Mouse (Mus musculus) MEL (cell line): ENCODE results near the gene Gm20458. TPM values are rescaled to one million over a fixed set of nuclear protein-coding genes. Genes with fewer than 3 reads are reported as not detected.

Experiments
- DNase-seq: peaks from one replicate; pipeline ENCODE4 v3.0.0; 2011; ENCODE audit warnings: low read depth, low spot score
- H3K27ac ChIP-seq: 2 replicates; pipeline ENCODE4 v1.5.1; 2012; ENCODE audit warnings: low read depth, mild to moderate bottlenecking, control low read depth, low read length, moderate library complexity; ENCODE audit not compliant: control insufficient read depth
- H3K27me3 ChIP-seq, 2 experiments: fragments of 150-350 bp in 1 of 2; sonication (generic) in 1 of 2; 2 replicates each; pipeline ENCODE4 v1.6.1; 2012; ENCODE audit warnings: low read length in 2 of 2, mild to moderate bottlenecking in 2 of 2, improper control_type of control experiment in 1 of 2, moderate library complexity in 1 of 2; ENCODE audit not compliant: insufficient read depth in 2 of 2, control insufficient read depth in 1 of 2
- H3K36me3 ChIP-seq, 2 experiments: 2 replicates each; pipeline ENCODE4 v1.6.1; 2012 to 2014; ENCODE audit warnings: low read length in 2 of 2, improper control_type of control experiment in 1 of 2, inconsistent platforms in 1 of 2, mild to moderate bottlenecking in 1 of 2; ENCODE audit not compliant: insufficient read depth in 2 of 2, control insufficient read depth in 1 of 2
- H3K4me1 ChIP-seq, 2 experiments: fragments of 150-350 bp in 1 of 2; sonication (generic) in 1 of 2; 2 replicates each; pipeline ENCODE4 v1.6.1; 2012; ENCODE audit warnings: low read length in 2 of 2, improper control_type of control experiment in 1 of 2, mild to moderate bottlenecking in 1 of 2; ENCODE audit not compliant: insufficient read depth in 2 of 2, control insufficient read depth in 1 of 2
- H3K4me3 ChIP-seq, 2 experiments: fragments of 150-350 bp in 1 of 2; sonication (generic) in 1 of 2; 2 replicates each; pipeline ENCODE4 v1.5.1; 2012; ENCODE audit warnings: low read depth in 2 of 2, low read length in 2 of 2, mild to moderate bottlenecking in 2 of 2, moderate library complexity in 2 of 2, control low read depth in 1 of 2, improper control_type of control experiment in 1 of 2; ENCODE audit not compliant: control insufficient read depth in 1 of 2, insufficient read depth in 1 of 2
- H3K79me2 ChIP-seq: 2 replicates; pipeline ENCODE4 v1.6.1; 2012; ENCODE audit warnings: mild to moderate bottlenecking, low read length, moderate library complexity; ENCODE audit not compliant: control insufficient read depth, poor library complexity, insufficient read depth
- H3K9ac ChIP-seq: 2 replicates; pipeline ENCODE4 v1.6.1; 2012; ENCODE audit warnings: low read depth, mild to moderate bottlenecking, control low read depth, low read length, moderate library complexity; ENCODE audit not compliant: control insufficient read depth, poor library complexity, severe bottlenecking
- H3K9me3 ChIP-seq: fragments of 150-350 bp; sonication (generic); replicated peaks from 2 replicates; pipeline ENCODE4 v1.6.1; 2012; ENCODE audit warnings: mild to moderate bottlenecking, low read length, improper control_type of control experiment, moderate library complexity; ENCODE audit not compliant: insufficient read depth
- ELF1 ChIP-seq: IDR thresholded peaks from 2 replicates; pipeline ENCODE4 v1.6.1; 2014; ENCODE audit warnings: low read depth, mild to moderate bottlenecking, inconsistent platforms, low read length, improper control_type of control experiment, moderate library complexity
- EP300 ChIP-seq, 2 experiments: IDR thresholded peaks; 2 replicates each; pipeline ENCODE4 v1.6.1; 2011; ENCODE audit warnings: improper control_type of control experiment in 2 of 2, low read length in 2 of 2, low read depth in 1 of 2, mild to moderate bottlenecking in 1 of 2
- MXI1 ChIP-seq: IDR thresholded peaks from 2 replicates; pipeline ENCODE4 v1.6.1; 2011; ENCODE audit warnings: mild to moderate bottlenecking, low read depth, low read length, improper control_type of control experiment
- MYC ChIP-seq: IDR thresholded peaks from 2 replicates; pipeline ENCODE4 v1.6.1; 2011; ENCODE audit warnings: low read depth, mild to moderate bottlenecking, low read length, improper control_type of control experiment, moderate library complexity
- NRF1 ChIP-seq: IDR thresholded peaks from 2 replicates; pipeline ENCODE4 v1.6.1; 2014; ENCODE audit warnings: low read depth, mild to moderate bottlenecking, inconsistent platforms, low read length, improper control_type of control experiment, moderate library complexity; ENCODE audit not compliant: poor library complexity, insufficient read depth, severe bottlenecking
- TAL1 ChIP-seq: IDR thresholded peaks from 2 replicates; pipeline ENCODE4 v1.6.1; 2012; ENCODE audit warnings: mild to moderate bottlenecking, inconsistent platforms, low read length, moderate library complexity, mixed read lengths
- ZKSCAN1 ChIP-seq: IDR thresholded peaks from 2 replicates; pipeline ENCODE4 v1.6.1; 2012; ENCODE audit warnings: low read depth, mild to moderate bottlenecking, inconsistent platforms, low read length, improper control_type of control experiment, moderate library complexity
- ZNF384 ChIP-seq: IDR thresholded peaks from 2 replicates; pipeline ENCODE4 v1.6.1; 2012; ENCODE audit warnings: low read depth, mild to moderate bottlenecking, inconsistent platforms, low read length, improper control_type of control experiment
- polyA plus RNA-seq, 2 experiments: library from polyadenylated mRNA; stranded (reverse) in 1 of 2; unstranded in 1 of 2; fragments of >175 nt in 1 of 2; fragments of >200 nt in 1 of 2; gene quantifications; 2 replicates each; pipeline versions ENCODE4 v1.2.1 to v1.2.4; 2012; ENCODE audit warnings: low replicate concordance in 2 of 2, low read depth in 1 of 2; ENCODE audit not compliant: insufficient read length in 2 of 2, insufficient read depth in 1 of 2, missing spikeins in 1 of 2
- total RNA-seq: library from RNA; depleted of rRNA; stranded (reverse); fragments of 300-350 nt; gene quantifications from 2 replicates; pipeline ENCODE4 v1.2.3, GENCODE M21; 2012

Gene Gm20458
- total and polyA plus RNA-seq, 3 experiments: 1.0 to 19.2 TPM; not detected in 1

DNA sequence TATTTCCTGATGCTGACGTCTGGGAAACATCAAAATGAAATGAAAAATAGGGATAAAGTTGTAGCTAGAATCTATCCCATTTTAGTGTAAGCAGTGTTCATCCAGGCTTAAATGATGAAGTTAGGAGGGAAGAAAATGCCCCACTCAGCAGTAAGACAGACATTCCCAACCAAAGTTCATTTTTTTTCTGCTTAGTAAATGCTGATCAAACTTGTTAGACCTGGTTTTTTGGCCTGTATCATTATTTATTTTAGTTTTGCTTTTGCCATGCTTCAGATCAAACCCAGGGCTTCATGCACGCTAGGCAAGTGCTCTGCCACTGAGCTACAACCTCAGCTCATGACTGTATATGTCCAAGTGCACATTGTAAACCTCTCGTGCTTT, 14.7 kb upstream of the Gm20458 start:
- no peak for TF ChIP-seq ELF1
- Histone ChIP-seq H3K79me2 (no peaks in the 10 kb centered on the region), H3K4me1 (no peaks in the 10 kb centered on the region), H3K27ac (no peak overlapping the region), H3K9ac (no peak overlapping the region), H3K4me3 (no peak overlapping the region), H3K27me3 (peaks cover 27 to 43% of the 10 kb centered on the region in 2 experiments), H3K36me3 (no peaks in the 10 kb centered on the region), H3K9me3 (no peaks in the 10 kb centered on the region)
- DNase-seq: no peak

DNA sequence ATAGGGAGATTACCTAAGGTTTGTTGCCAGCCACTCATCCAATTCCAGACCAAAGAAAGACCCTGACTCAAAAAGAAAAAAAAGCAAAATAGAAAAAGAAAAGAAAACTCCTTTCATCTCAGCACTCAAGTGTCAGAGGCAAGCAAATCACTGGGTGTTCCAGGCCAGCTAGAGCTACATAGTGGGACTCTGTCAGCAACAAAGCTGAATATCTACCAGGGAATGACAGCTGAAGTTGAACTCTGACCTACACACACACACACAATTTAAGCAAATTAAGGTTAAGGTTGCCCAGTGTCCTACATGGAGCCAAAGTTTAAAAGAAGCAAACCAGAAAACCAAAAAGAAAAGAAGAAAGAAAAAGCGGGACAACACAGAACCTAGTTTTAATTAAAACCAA, 12.6 kb upstream of the Gm20458 start:
- no peaks in the 10 kb centered on the region for H3K36me3 ChIP-seq
- H3K4me1 ChIP-seq: no peaks in the 10 kb centered on the region
- H3K27ac ChIP-seq: no peak overlapping the region
- no peaks in the 10 kb centered on the region for H3K79me2 ChIP-seq
- peaks cover 24 to 41% of the 10 kb centered on the region in 2 experiments for H3K27me3 ChIP-seq
- no peak overlapping the region for H3K9ac ChIP-seq
- H3K9me3 ChIP-seq: no peaks in the 10 kb centered on the region
- DNase-seq: no peak
- no peak overlapping the region for H3K4me3 ChIP-seq
- TF ChIP-seq ZKSCAN1 (no peak), MYC (no peak), MXI1 (no peak), NRF1 (no peak)

DNA sequence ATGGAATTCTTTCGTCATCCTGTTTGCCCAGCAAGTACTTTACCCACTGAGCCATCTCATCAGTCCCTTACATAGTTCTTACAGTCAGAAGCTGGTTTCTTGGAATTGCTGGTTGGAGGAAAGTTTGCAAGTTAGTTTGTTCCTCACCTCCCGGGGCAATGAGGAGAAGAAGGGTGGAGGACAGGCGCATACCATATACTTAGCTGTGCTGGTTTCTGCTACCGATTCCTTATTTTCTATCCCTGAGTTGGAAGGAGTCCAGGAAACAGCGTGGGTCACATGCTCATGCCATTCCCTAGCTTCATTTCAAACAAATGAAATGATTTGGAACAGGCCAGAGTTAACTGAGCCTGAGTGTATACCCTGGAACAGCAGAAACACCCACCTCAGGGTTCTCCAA, 11.8 kb upstream of the Gm20458 start:
- Histone ChIP-seq H3K9me3 (no peaks in the 10 kb centered on the region), H3K79me2 (no peaks in the 10 kb centered on the region), H3K27ac (no peak overlapping the region), H3K36me3 (no peaks in the 10 kb centered on the region), H3K4me1 (no peaks in the 10 kb centered on the region), H3K27me3 (peaks cover 26 to 42% of the 10 kb centered on the region in 2 experiments), H3K9ac (no peak overlapping the region), H3K4me3 (no peak overlapping the region)
- DNase-seq: no peak
- TF ChIP-seq EP300 (IDR thresholded peaks at IDR 0.05; ENCODE audit: low read depth in 1 of 2, low read length in 2 of 2) (no peak), ZNF384 (no peak), ZKSCAN1 (no peak), NRF1 (no peak), TAL1 (no peak)
